Mouse (Mus musculus) kidney, embryonic 16.5 days (tissue): ENCODE measurements at regions not wholly inside any gene's neighbourhood (a gene's known extent, or its start where the extent isn't known, plus 50 kb on each side); places are given as distances from the start of the nearest gene placed in this dataset.

Source experiments
- ATAC-seq: fragments of 200-750 bp; cut with Nextera tagmentation; 2 replicates; pipeline ENCODE4 v1.8.0; 2017; ENCODE audit warnings: moderate TSS enrichment; ENCODE audit not compliant: low FRiP score, low TSS enrichment
- H3K27ac ChIP-seq: fragments of 300-500 bp; sonication (generic); 2 replicates; pipeline ENCODE4 v1.5.1; 2014; ENCODE audit warnings: low read length
- H3K27me3 ChIP-seq: fragments of 300-500 bp; sonication (generic); 2 replicates; pipeline ENCODE4 v1.6.1; 2014; ENCODE audit warnings: low read length, control low read depth, mixed read lengths; ENCODE audit not compliant: insufficient read depth
- H3K36me3 ChIP-seq: fragments of 300-500 bp; sonication (generic); 2 replicates; pipeline ENCODE4 v1.6.1; 2014; ENCODE audit warnings: low read length, control low read depth, mixed read lengths; ENCODE audit not compliant: insufficient read depth
- H3K4me1 ChIP-seq: fragments of 300-500 bp; sonication (generic); 2 replicates; pipeline ENCODE4 v1.6.1; 2014; ENCODE audit warnings: low read length, control low read depth, mixed read lengths; ENCODE audit not compliant: insufficient read depth
- H3K4me2 ChIP-seq: fragments of 300-500 bp; sonication (generic); replicated peaks from 2 replicates; pipeline ENCODE4 v1.6.1; 2014; ENCODE audit warnings: low read depth, low read length
- H3K4me3 ChIP-seq: fragments of 300-500 bp; sonication (generic); 2 replicates; pipeline ENCODE4 v1.5.1; 2014; ENCODE audit warnings: mild to moderate bottlenecking, low read length
- H3K9ac ChIP-seq: fragments of 300-500 bp; sonication (generic); replicated peaks from 2 replicates; pipeline ENCODE4 v1.6.1; 2014; ENCODE audit warnings: low read length
- H3K9me3 ChIP-seq: fragments of 300-500 bp; sonication (generic); 2 replicates; pipeline ENCODE4 v1.6.1; 2016; ENCODE audit warnings: low read length, control low read depth
- WGBS: fragments of 180-500 bp; shearing (Covaris S2); extraction: QIAGEN DNeasy Blood & Tissue Kit; methylation state at CpG from one replicate; pipeline ENCODE4 v1.1.7; 2014; 5-methylcytosine and 5-hydroxymethylcytosine counted together

DNA sequence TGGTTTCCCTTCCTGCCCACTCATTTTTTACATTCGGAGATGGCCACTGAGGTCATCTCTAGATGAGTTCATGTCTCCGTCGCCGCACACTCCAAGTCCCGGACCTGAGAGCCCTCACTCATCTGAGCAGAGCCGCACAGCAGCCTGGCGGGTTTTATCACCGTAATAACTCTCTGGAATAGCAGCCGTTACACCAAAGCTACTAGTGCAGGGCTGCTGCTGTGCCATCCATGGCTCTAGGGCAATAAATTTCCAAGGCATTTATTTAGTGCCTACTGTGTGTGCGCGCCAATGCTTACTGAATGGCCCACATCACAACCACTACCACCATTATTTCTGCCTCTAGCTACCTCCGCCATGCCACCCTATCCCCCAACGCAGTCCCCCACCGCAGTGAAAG, 242.9 kb upstream of the Rpl38 start:
- 48% methylated on average over 14 of the region's 14 CpGs for WGBS
- Histone ChIP-seq H3K27me3 (no peaks in the 10 kb centered on the region), H3K4me1 (no peaks in the 10 kb centered on the region), H3K4me3 (no peak overlapping the region), H3K9me3 (no peaks in the 10 kb centered on the region; the same call in 1 of the 2 replicates), H3K4me2 (no peak overlapping the region), H3K27ac (no peak overlapping the region), H3K36me3 (no peaks in the 10 kb centered on the region), H3K9ac (no peak overlapping the region)
- ATAC-seq = no peak

DNA sequence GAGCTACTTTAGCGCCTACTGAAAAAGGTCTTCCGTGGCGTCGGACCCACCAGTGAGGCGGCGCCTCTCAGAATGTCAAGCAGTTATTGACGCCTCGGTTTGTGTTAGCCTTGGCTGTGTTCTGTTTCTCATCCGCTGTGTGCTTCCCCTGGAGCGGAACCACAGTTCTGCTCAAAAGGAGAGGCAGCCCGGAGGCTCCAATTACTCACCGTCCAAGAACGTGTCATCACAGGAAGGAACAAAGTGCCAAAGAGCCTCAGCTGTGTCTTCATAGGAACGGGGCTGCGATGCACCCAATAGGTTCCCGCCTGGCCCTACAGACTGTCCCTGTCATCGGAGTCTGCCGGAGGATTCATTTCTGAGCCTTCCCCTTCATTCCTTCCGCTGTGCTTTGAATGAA, 245.0 kb upstream of the Rpl38 start:
- 57% methylated on average over 19 of the region's 19 CpGs for WGBS
- no peak overlapping the region for H3K9ac ChIP-seq
- no peaks in the 10 kb centered on the region for H3K4me1 ChIP-seq
- ATAC-seq = no peak; the same call in 1 of the 2 replicates
- no peak overlapping the region for H3K27ac ChIP-seq
- no peak overlapping the region for H3K4me3 ChIP-seq
- no peaks in the 10 kb centered on the region for H3K27me3 ChIP-seq
- no peak overlapping the region for H3K4me2 ChIP-seq
- peaks cover 4% of the 10 kb centered on the region; the same call in 1 of the 2 replicates for H3K9me3 ChIP-seq
- no peaks in the 10 kb centered on the region for H3K36me3 ChIP-seq

DNA sequence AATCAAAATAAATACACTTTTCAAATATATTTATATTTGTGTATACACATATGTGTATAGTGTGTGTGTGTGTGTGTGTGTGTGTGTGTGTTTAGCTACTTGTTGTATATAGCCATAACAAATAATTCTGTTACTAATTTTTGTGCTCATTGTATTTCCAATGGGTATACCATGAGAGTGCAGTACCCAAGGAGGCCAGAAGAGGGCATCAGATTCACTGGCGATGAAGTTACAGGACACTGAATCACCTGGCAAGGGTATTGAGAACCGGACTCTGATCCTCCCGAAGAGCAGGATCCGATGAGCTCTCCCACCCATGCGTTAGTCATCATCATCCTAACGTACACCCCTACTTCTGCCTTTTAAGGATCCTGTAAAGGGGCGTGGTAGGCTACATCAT, 249.3 kb upstream of the Rpl38 start:
- Histone ChIP-seq H3K27me3 (no peaks in the 10 kb centered on the region), H3K4me1 (no peaks in the 10 kb centered on the region), H3K27ac (no peak overlapping the region), H3K9ac (no peak overlapping the region), H3K4me2 (no peak overlapping the region), H3K9me3 (peaks cover 4% of the 10 kb centered on the region; the same call in 1 of the 2 replicates), H3K36me3 (no peaks in the 10 kb centered on the region), H3K4me3 (no peak overlapping the region)
- WGBS = 84% methylated on average over 7 of the region's 7 CpGs
- ATAC-seq = no peak

DNA sequence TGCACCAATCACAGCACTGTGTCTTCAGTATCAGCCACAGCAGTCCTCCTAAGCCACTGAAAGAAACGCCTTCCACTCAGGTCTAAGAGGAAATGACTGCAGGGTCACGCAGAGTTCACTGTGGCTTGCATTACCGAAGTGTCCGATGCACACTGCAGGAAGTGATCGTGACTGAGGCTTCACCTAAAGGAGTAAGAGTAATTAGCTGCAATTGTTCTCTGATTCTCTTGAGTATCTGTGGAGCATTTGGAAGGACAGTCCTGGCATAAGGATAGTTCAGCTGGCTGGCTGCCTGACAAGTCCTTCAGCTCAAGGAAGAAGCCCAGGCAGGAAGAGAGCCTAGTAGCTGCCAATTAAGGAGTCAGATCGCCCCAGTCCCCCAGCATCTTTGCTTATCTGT, 252.2 kb upstream of the Rpl38 start:
- 58% methylated on average over 6 of the region's 6 CpGs for WGBS
- H3K9ac ChIP-seq = no peak overlapping the region
- ATAC-seq = no peak

DNA sequence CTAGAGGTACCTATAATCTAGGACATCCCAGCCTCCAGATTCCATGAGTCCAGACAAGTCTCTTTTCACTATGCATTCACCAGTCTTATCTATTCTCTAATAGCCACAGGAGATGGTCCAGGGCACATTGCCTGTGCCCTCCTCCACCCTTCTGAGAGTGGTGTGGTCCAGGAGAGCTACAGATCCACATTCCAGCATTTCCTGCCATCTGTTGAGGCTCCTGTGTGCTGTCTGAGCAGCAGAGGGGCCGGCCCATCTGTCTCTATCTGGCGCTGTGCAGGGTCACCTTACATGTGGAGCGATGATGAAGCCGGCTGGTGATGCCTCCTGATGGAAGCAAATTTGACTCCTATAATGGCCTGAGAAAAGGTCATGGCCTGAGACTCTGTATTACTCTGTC, 263.9 kb upstream of the Rpl38 start:
- H3K4me3 ChIP-seq = no peak overlapping the region
- H3K4me2 ChIP-seq = no peak overlapping the region
- H3K27ac ChIP-seq = no peak overlapping the region
- H3K36me3 ChIP-seq = no peaks in the 10 kb centered on the region
- no peak for ATAC-seq
- H3K27me3 ChIP-seq = no peaks in the 10 kb centered on the region
- no peak overlapping the region for H3K9ac ChIP-seq
- no peaks in the 10 kb centered on the region for H3K4me1 ChIP-seq
- H3K9me3 ChIP-seq = no peaks in the 10 kb centered on the region; the same call in 1 of the 2 replicates
- WGBS = 18% methylated on average over 4 of the region's 4 CpGs

More for the DNA sequence above, 252.2 kb upstream of the Rpl38 start:
- Histone ChIP-seq H3K36me3 (no peaks in the 10 kb centered on the region), H3K4me3 (no peak overlapping the region), H3K4me2 (no peak overlapping the region), H3K4me1 (no peaks in the 10 kb centered on the region), H3K9me3 (peaks cover 4% of the 10 kb centered on the region; the same call in 1 of the 2 replicates), H3K27me3 (no peaks in the 10 kb centered on the region), H3K27ac (no peak overlapping the region)

DNA sequence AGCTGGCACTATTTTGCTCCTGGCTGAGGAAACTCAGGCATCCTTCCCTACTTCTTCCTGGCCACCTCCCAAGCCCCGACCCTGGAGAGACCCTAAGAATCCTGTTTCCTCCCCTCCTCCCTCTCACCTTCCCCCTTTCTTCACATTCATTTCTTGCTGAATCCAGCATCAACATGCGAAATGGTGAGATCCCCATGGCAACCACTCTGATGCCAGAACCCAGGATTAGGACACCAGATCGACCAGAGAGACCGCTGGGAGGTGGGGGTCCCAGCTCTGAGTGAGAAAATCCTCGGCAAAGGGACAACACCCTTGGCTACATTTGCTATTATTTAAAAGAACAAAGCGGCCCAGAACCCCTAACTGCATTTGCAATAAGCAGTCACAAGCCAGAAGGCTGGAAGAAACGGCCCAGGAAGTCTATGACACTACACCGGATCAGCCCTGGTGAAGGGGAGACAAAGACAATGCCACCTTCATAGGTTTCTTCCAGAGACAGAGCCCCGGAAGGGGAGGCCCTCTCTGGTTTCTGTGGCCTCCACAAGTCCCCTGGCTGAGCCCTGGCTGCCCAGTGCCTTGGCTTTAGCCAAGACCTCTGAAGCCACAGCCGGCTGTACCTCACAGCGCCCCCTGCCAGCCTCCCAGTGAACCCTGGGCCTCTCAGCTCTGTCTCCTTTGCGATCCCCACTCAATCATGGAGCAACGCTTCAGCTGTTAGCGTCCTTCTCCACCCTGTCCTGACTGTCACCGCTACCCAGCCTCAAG, 265.6 kb upstream of the Rpl38 start:
- H3K36me3 ChIP-seq = no peaks in the 10 kb centered on the region
- no peak overlapping the region for H3K9ac ChIP-seq
- H3K9me3 ChIP-seq = no peaks in the 10 kb centered on the region
- no peak overlapping the region for H3K4me2 ChIP-seq
- no peaks in the 10 kb centered on the region for H3K4me1 ChIP-seq
- no peak for ATAC-seq
- no peaks in the 10 kb centered on the region for H3K27me3 ChIP-seq
- 39% methylated on average over 15 of the region's 15 CpGs for WGBS
- H3K27ac ChIP-seq = no peak overlapping the region
- H3K4me3 ChIP-seq = no peak overlapping the region

DNA sequence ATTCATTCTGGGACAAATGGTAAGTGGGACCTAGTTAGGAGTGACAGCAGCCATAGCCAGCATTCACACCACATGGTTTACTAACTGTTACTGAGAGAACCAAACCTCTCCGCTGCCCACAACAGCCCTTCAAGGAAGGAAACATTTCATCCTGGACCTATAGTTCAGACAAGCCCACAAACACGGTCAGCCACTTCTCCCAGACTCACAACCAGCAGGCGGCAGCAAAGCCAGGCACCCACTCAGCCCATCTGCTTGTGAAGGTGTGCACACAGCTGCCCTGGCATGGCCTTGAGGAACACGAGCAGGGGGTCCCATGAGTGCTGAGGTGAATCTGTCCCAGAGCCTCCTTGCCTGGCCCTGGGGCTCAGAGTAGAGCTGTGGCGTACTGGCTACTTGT, 267.6 kb upstream of the Rpl38 start:
- 45% methylated on average over 5 of the region's 5 CpGs for WGBS
- Histone ChIP-seq H3K27me3 (no peaks in the 10 kb centered on the region), H3K36me3 (no peaks in the 10 kb centered on the region), H3K4me3 (no peak overlapping the region), H3K27ac (no peak overlapping the region), H3K4me1 (no peaks in the 10 kb centered on the region), H3K4me2 (no peak overlapping the region), H3K9ac (no peak overlapping the region), H3K9me3 (no peaks in the 10 kb centered on the region)
- no peak for ATAC-seq

DNA sequence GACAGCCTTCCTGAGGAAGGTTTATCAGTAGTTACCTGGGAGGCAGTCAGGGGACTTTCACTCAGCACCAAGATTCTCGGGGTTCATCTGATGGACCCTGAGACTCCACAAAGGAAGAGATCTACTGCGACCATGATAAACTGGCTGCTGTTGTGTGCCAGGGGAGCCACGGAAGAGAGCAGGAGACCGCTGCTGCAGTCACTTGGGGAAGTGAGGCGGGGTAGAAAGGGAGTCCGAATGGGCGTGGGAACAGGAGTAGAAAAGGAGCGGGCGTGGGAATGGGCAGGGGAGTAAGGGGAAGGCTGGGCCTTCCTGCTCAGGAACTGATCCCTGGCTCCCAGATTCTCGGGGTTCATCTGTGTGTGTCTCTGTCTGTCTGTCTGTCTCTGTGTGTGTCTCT, 276.2 kb upstream of the Rpl38 start:
- WGBS = 61% methylated on average over 10 of the region's 10 CpGs
- no peaks in the 10 kb centered on the region for H3K27me3 ChIP-seq

DNA sequence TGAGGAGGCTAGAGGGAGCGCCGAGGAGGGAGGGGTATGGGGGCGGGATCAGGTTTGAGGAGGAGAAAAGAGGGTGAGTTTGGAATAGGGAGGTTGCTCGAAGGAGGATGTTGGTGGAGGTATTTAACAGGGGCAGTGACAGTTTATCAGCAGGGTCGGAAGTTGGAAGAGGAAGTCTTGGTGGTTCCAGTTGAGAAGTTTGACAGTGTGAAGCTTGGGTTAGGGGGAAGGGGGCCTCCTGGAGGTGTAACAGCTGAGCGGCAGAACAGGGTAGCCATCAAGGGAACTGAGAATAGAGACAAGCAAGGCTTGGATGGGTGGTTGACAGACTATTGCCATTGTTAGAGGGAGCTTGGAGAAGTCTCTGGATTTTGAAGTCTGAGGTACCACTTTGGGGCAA, 276.8 kb upstream of the Rpl38 start:
- Histone ChIP-seq H3K36me3 (no peaks in the 10 kb centered on the region), H3K4me1 (no peaks in the 10 kb centered on the region), H3K4me2 (no peak overlapping the region), H3K4me3 (no peak overlapping the region), H3K9ac (no peak overlapping the region), H3K9me3 (0 out of 2 replicates have a peak, but pooled peaks cover 5% of the 10 kb centered on the region), H3K27me3 (no peaks in the 10 kb centered on the region), H3K27ac (no peak overlapping the region)
- 30% methylated on average over 6 of the region's 6 CpGs for WGBS
- ATAC-seq = no peak

More for the DNA sequence above, 276.2 kb upstream of the Rpl38 start:
- Histone ChIP-seq H3K4me3 (no peak overlapping the region), H3K4me2 (no peak overlapping the region), H3K9me3 (0 out of 2 replicates have a peak, but pooled peaks cover 5% of the 10 kb centered on the region), H3K36me3 (no peaks in the 10 kb centered on the region), H3K27ac (no peak overlapping the region), H3K4me1 (no peaks in the 10 kb centered on the region), H3K9ac (no peak overlapping the region)
- ATAC-seq = no peak

DNA sequence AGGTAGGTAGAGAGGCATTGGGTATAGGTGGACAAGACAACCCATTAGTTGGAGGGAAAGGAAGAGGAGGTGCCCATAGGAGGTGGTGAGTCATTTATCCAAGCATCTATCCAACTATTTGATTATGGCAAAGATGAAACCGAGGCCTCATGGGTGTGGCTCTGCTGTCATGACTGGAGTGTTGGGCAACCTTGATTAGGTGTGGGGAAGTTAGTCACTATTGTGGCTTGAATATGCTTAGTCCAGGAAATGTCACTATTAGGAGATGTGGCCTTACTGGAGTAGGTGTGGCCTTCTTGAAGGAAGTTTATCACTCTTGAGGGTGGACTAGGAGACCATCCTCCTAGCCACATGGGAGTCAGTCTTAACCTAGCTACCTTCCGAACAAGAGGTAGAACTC, 281.2 kb upstream of the Rpl38 start:
- Histone ChIP-seq H3K27ac (no peak overlapping the region), H3K9me3 (no peaks in the 10 kb centered on the region), H3K4me2 (no peak overlapping the region), H3K9ac (no peak overlapping the region), H3K4me1 (no peaks in the 10 kb centered on the region), H3K27me3 (no peaks in the 10 kb centered on the region), H3K36me3 (no peaks in the 10 kb centered on the region), H3K4me3 (no peak overlapping the region)
- no peak for ATAC-seq
- 90% methylated on average over 2 of the region's 2 CpGs for WGBS
